Mouse (Mus musculus): ENCODE results near the gene Bsnd. TPM values are rescaled to one million over a fixed set of nuclear protein-coding genes. Genes with fewer than 3 reads are reported as not detected.

Bsnd gene
- polyA plus RNA-seq, 1 experiment from 2014 or later, result not detected

GRCm38 (mm10) chr4:106496833-106497232 is 4.8 kb upstream of the Bsnd start:
- no peak for ATAC-seq (ENCODE audit: insufficient read depth, low FRiP score)
- no peaks in the 10 kb centered on the region for H3K36me3 ChIP-seq (ENCODE audit: control insufficient read depth, insufficient read depth, low read length)
- H3K4me2 ChIP-seq (ENCODE audit: low read depth, low read length), result no peak overlapping the region
- H3K9ac ChIP-seq (ENCODE audit: low read length), result no peak overlapping the region
- H3K27ac ChIP-seq (ENCODE audit: low read length), result no peak overlapping the region
- no peaks in the 10 kb centered on the region for H3K9me3 ChIP-seq (replicated peaks; ENCODE audit: control insufficient read depth, low read length)
- no peaks in the 10 kb centered on the region; the same call in 1 of the 2 replicates for H3K27me3 ChIP-seq (ENCODE audit: control insufficient read depth, insufficient read depth, low read length)
- WGBS, result 49% methylated on average over 6 of the region's 6 CpGs
- H3K4me3 ChIP-seq (replicated peaks; ENCODE audit: low read length), result no peak overlapping the region
- H3K4me1 ChIP-seq (ENCODE audit: control insufficient read depth, insufficient read depth, low read length), result no peaks in the 10 kb centered on the region

- H3K4me3 ChIP-seq (replicated peaks; ENCODE audit: low read length), result no peak overlapping the region
- no peaks in the 10 kb centered on the region for H3K36me3 ChIP-seq (ENCODE audit: control insufficient read depth, insufficient read depth, low read length)
- H3K27me3 ChIP-seq (ENCODE audit: control insufficient read depth, insufficient read depth, low read length), result no peaks in the 10 kb centered on the region; the same call in 1 of the 2 replicates
- no peak for ATAC-seq (ENCODE audit: insufficient read depth, low FRiP score)
- H3K9ac ChIP-seq (ENCODE audit: low read length), result no peak overlapping the region
- no peaks in the 10 kb centered on the region for H3K4me1 ChIP-seq (ENCODE audit: control insufficient read depth, insufficient read depth, low read length)
- no peaks in the 10 kb centered on the region for H3K9me3 ChIP-seq (replicated peaks; ENCODE audit: control insufficient read depth, low read length)
- 55% methylated on average over 2 of the region's 2 CpGs for WGBS
- H3K4me2 ChIP-seq (ENCODE audit: low read depth, low read length), result no peak overlapping the region
- no peak overlapping the region for H3K27ac ChIP-seq (ENCODE audit: low read length)
Observed at GRCm38 (mm10) chr4:106493639-106494038, 1.6 kb upstream of the Bsnd start.

DNA sequence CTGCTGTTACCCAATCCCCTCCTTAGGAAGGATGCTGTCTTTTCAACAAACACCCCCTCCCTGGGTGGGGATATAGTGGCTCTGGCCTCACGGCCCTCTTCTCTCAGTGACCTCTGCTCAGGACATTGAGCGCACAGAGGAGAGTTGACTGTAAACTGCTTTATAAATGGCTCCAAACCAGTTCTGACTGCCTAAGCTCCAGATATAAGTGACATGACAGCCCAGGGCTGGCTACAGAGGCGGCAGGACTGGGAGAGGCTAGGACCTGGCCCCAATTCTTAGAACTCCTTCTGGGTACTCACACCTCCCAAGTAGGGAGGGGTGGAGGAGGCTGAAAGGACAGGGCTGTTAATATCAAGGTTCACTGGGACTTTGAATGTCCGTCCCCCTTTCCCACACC is 1.5 kb downstream of the Bsnd start:
- H3K4me3 ChIP-seq (replicated peaks; ENCODE audit: low read length), result no peak overlapping the region
- WGBS, result 55% methylated on average over 4 of the region's 4 CpGs
- H3K27me3 ChIP-seq (ENCODE audit: control insufficient read depth, insufficient read depth, low read length), result no peaks in the 10 kb centered on the region
- no peak overlapping the region for H3K4me2 ChIP-seq (ENCODE audit: low read depth, low read length)
- H3K9me3 ChIP-seq (replicated peaks; ENCODE audit: control insufficient read depth, low read length), result no peaks in the 10 kb centered on the region
- no peak for ATAC-seq (ENCODE audit: insufficient read depth, low FRiP score)
- H3K27ac ChIP-seq (ENCODE audit: low read length), result no peak overlapping the region
- no peaks in the 10 kb centered on the region for H3K4me1 ChIP-seq (ENCODE audit: control insufficient read depth, insufficient read depth, low read length)
- H3K36me3 ChIP-seq (ENCODE audit: control insufficient read depth, insufficient read depth, low read length), result no peaks in the 10 kb centered on the region
- H3K9ac ChIP-seq (ENCODE audit: low read length), result no peak overlapping the region

DNA sequence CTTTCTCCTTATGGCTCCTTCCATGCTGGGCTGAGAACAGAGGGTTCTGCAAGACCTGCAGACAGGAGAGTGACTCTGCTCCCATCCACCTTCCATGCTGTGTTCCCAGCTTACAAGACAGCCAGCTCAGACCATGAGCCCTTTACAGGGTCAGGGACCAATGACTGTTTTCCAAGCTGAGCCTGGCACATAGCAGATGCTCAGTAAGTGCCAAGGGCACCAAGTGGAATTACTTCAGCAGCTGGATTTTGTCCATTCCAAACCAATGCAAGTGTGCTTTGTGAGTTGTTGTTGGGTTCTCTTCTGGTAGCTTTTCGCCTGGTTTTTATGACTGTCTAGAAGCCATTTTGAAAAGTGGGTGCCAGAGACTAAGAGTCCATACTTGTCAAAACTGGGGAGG is 8.3 kb downstream of the Bsnd start:
- Histone ChIP-seq H3K36me3 (ENCODE audit: control insufficient read depth, insufficient read depth, low read length) (no peaks in the 10 kb centered on the region), H3K4me2 (ENCODE audit: low read depth, low read length) (no peak overlapping the region), H3K4me3 (replicated peaks; ENCODE audit: low read length) (no peak overlapping the region), H3K9ac (ENCODE audit: low read length) (no peak overlapping the region), H3K27ac (ENCODE audit: low read length) (no peak overlapping the region), H3K9me3 (replicated peaks; ENCODE audit: control insufficient read depth, low read length) (no peaks in the 10 kb centered on the region), H3K4me1 (ENCODE audit: control insufficient read depth, insufficient read depth, low read length) (no peaks in the 10 kb centered on the region), H3K27me3 (ENCODE audit: control insufficient read depth, insufficient read depth, low read length) (0 out of 2 replicates have a peak, but pooled peaks cover 3% of the 10 kb centered on the region)
- no peak for ATAC-seq (ENCODE audit: insufficient read depth, low FRiP score)
- 83% methylated on average over 1 of the region's 1 CpGs for WGBS

DNA sequence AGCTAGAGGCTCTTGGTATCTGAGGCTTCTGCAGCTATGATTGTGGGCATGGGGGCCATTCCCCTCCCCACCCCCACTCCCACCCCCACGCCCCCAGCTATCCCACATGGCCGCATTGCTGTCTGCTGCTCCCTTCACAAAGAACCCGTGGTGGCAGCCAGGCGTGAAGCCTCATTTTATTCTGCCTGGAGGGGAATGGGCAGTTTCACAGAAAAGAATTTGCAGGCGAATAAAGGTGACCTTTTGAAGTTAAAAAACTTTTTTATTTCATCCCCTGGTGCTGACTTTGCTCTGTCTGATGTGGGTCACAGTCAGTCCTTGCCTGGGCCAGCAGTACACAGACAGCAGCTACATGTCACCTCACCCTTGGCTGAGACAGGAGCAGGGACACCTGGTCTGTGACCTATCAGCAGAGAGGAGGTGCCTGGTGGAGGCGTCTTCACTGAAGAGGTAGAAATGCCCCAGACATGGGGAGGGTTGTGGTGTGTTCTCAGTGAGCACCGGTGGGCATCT is 8.8 kb downstream of the Bsnd start:
- Histone ChIP-seq H3K27me3 (ENCODE audit: control insufficient read depth, insufficient read depth, low read length) (0 out of 2 replicates have a peak, but pooled peaks cover 3% of the 10 kb centered on the region), H3K4me3 (replicated peaks; ENCODE audit: low read length) (no peak overlapping the region), H3K27ac (ENCODE audit: low read length) (no peak overlapping the region), H3K4me2 (ENCODE audit: low read depth, low read length) (no peak overlapping the region), H3K36me3 (ENCODE audit: control insufficient read depth, insufficient read depth, low read length) (no peaks in the 10 kb centered on the region), H3K9me3 (replicated peaks; ENCODE audit: control insufficient read depth, low read length) (no peaks in the 10 kb centered on the region), H3K9ac (ENCODE audit: low read length) (no peak overlapping the region), H3K4me1 (ENCODE audit: control insufficient read depth, insufficient read depth, low read length) (no peaks in the 10 kb centered on the region)
- WGBS, result 58% methylated on average over 7 of the region's 7 CpGs
- no peak for ATAC-seq (ENCODE audit: insufficient read depth, low FRiP score)

DNA sequence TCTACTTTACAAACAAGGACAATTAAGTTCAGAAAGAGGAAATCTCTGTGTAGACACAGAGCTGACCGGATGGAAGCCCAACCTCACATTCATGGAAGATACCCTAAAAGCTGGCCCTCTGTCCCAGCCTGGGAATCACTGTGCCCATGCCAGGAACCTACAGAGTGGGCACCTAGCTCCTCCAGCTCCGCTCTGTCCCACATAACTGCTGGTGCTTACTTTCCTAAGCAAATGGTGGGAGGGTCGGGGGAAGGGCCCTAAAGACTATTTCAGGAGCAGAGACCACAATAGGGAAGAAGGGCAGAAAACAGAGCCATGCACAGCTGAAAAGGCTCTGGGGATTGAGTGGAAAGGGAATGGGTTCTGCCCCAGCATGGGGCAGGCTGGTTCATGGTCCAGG is 11.5 kb downstream of the Bsnd start:
- H3K27ac ChIP-seq (ENCODE audit: low read length), result no peak overlapping the region
- no peak for ATAC-seq (ENCODE audit: insufficient read depth, low FRiP score)
- H3K9ac ChIP-seq (ENCODE audit: low read length), result no peak overlapping the region
- no peak overlapping the region for H3K4me2 ChIP-seq (ENCODE audit: low read depth, low read length)
- no peaks in the 10 kb centered on the region for H3K36me3 ChIP-seq (ENCODE audit: control insufficient read depth, insufficient read depth, low read length)
- H3K4me1 ChIP-seq (ENCODE audit: control insufficient read depth, insufficient read depth, low read length), result no peaks in the 10 kb centered on the region
- H3K4me3 ChIP-seq (replicated peaks; ENCODE audit: low read length), result no peak overlapping the region
- WGBS, result 75% methylated on average over 3 of the region's 3 CpGs
- no peaks in the 10 kb centered on the region for H3K9me3 ChIP-seq (replicated peaks; ENCODE audit: control insufficient read depth, low read length)
- H3K27me3 ChIP-seq (ENCODE audit: control insufficient read depth, insufficient read depth, low read length), result 0 out of 2 replicates have a peak, but pooled peaks cover 3% of the 10 kb centered on the region

DNA sequence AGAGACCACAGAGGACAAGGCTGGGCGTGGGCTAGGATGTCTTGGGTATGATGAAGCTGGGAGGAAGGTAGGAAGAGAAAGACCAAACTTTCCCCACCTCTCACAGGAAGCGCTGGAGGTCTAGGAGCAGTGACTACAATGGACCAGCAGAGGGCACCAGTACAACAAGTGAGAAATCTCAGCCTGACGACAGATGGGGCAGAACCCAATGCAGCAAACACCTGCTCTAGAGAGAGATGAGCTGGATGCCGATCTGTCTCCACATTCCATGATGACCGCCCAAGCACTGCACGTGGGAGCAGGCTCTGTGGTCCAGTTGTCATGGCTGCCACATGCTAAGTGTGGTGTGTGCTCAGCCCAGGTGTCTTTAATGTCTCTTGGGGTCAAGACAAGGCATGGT is 17.8 kb downstream of the Bsnd start:
- Histone ChIP-seq H3K27ac (ENCODE audit: low read length) (no peak overlapping the region), H3K9ac (ENCODE audit: low read length) (no peak overlapping the region), H3K36me3 (ENCODE audit: control insufficient read depth, insufficient read depth, low read length) (no peaks in the 10 kb centered on the region), H3K27me3 (ENCODE audit: control insufficient read depth, insufficient read depth, low read length) (no peaks in the 10 kb centered on the region), H3K4me2 (ENCODE audit: low read depth, low read length) (no peak overlapping the region), H3K4me1 (ENCODE audit: control insufficient read depth, insufficient read depth, low read length) (no peaks in the 10 kb centered on the region), H3K9me3 (replicated peaks; ENCODE audit: control insufficient read depth, low read length) (no peaks in the 10 kb centered on the region), H3K4me3 (replicated peaks; ENCODE audit: low read length) (no peak overlapping the region)
- ATAC-seq (ENCODE audit: insufficient read depth, low FRiP score), result no peak
- 3% methylated on average over 6 of the region's 6 CpGs for WGBS

DNA sequence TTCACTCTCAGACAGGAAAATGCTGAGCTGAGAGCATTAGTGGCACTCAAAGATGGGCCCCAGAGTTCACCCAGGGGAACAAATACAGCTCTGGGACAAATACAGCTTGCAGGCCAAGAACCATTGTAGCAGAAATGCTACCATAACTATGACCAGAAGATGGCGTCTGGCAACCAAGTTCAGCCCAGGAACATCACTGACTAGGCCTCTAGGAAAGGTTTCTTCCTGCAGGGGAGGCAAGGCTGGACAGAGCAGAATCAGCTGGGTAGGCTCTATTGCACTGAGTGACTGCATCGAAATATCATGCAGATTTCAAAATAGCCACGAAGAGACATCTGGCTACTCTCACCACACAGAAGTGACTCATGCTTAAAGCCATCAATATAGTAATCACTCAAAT is 19.7 kb downstream of the Bsnd start:
- H3K4me2 ChIP-seq (ENCODE audit: low read depth, low read length), result no peak overlapping the region
- no peak overlapping the region for H3K27ac ChIP-seq (ENCODE audit: low read length)
- peak; percentile 44; the same call in 1 of the 2 replicates for ATAC-seq (ENCODE audit: insufficient read depth, low FRiP score)
- no peak overlapping the region for H3K4me3 ChIP-seq (replicated peaks; ENCODE audit: low read length)
- H3K9ac ChIP-seq (ENCODE audit: low read length), result no peak overlapping the region
- WGBS, result 10% methylated on average over 3 of the region's 3 CpGs
- H3K27me3 ChIP-seq (ENCODE audit: control insufficient read depth, insufficient read depth, low read length), result no peaks in the 10 kb centered on the region
- H3K4me1 ChIP-seq (ENCODE audit: control insufficient read depth, insufficient read depth, low read length), result no peaks in the 10 kb centered on the region
- no peaks in the 10 kb centered on the region for H3K36me3 ChIP-seq (ENCODE audit: control insufficient read depth, insufficient read depth, low read length)
- no peaks in the 10 kb centered on the region for H3K9me3 ChIP-seq (replicated peaks; ENCODE audit: control insufficient read depth, low read length)

DNA sequence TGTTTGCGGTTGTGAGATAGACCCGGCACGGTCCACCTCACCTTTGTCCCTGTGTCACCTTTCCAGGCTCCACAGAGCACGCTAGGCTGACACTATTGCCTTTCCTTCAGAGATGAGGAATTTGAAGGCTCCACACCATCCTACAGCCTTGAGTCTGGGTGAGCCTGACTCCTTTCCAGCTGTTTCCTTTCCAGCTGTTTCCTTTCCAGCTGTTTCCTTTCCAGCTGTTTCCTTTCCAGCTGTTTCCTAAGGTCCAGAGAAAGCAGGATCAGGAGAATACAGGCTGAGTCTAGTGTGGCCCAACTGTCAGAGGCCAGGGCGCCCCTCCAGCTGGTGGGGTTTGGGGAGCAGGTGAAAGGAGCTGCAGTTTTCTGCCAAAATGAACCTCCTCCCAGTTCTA is 21.2 kb downstream of the Bsnd start:
- WGBS, result 57% methylated on average over 5 of the region's 5 CpGs
- Histone ChIP-seq H3K27me3 (ENCODE audit: control insufficient read depth, insufficient read depth, low read length) (no peaks in the 10 kb centered on the region), H3K27ac (ENCODE audit: low read length) (no peak overlapping the region), H3K4me3 (replicated peaks; ENCODE audit: low read length) (no peak overlapping the region), H3K9ac (ENCODE audit: low read length) (no peak overlapping the region), H3K9me3 (replicated peaks; ENCODE audit: control insufficient read depth, low read length) (no peaks in the 10 kb centered on the region), H3K36me3 (ENCODE audit: control insufficient read depth, insufficient read depth, low read length) (no peaks in the 10 kb centered on the region), H3K4me1 (ENCODE audit: control insufficient read depth, insufficient read depth, low read length) (no peaks in the 10 kb centered on the region), H3K4me2 (ENCODE audit: low read depth, low read length) (no peak overlapping the region)
- no peak for ATAC-seq (ENCODE audit: insufficient read depth, low FRiP score)

Data from stomach, embryonic 16.5 days (tissue).